Mouse (Mus musculus) liver, embryonic 11.5 days (tissue): Measurements from ENCODE around the gene Dcun1d4. TPM values are rescaled to one million over a fixed set of nuclear protein-coding genes. Genes with fewer than 3 reads are reported as not detected.

Source experiments
- ATAC-seq: fragments of 200-750 bp; cut with Nextera tagmentation; replicated peaks from 2 replicates; pipeline ENCODE4 v1.8.0; 2017; ENCODE audit warnings: moderate number of reproducible peaks, mild to moderate bottlenecking, moderate TSS enrichment, moderate library complexity; ENCODE audit not compliant: low FRiP score
- DNase-seq: peaks from one replicate; pipeline ENCODE4 v3.0.0-alpha.2; 2017; ENCODE audit warnings: low spot score
- H3K27ac ChIP-seq: fragments of 300-500 bp; sonication (generic); 2 replicates; pipeline ENCODE4 v1.5.1; 2014; ENCODE audit warnings: mild to moderate bottlenecking, low read depth, low read length, control low read depth
- H3K27me3 ChIP-seq: fragments of 300-500 bp; sonication (generic); replicated peaks from 2 replicates; pipeline ENCODE4 v1.6.1; 2014; ENCODE audit warnings: low read length, mixed read lengths; ENCODE audit not compliant: control insufficient read depth, insufficient read depth
- H3K36me3 ChIP-seq: fragments of 300-500 bp; sonication (generic); 2 replicates; pipeline ENCODE4 v1.6.1; 2014; ENCODE audit warnings: mild to moderate bottlenecking, low read length, moderate library complexity, mixed read lengths; ENCODE audit not compliant: control insufficient read depth, insufficient read depth
- H3K4me1 ChIP-seq: fragments of 300-500 bp; sonication (generic); replicated peaks from 2 replicates; pipeline ENCODE4 v1.6.1; 2014; ENCODE audit warnings: low read length, mixed read lengths; ENCODE audit not compliant: control insufficient read depth, insufficient read depth
- H3K4me2 ChIP-seq: fragments of 300-500 bp; sonication (generic); 2 replicates; pipeline ENCODE4 v1.6.1; 2014; ENCODE audit warnings: mild to moderate bottlenecking, control low read depth, moderate library complexity
- H3K4me3 ChIP-seq: fragments of 300-500 bp; sonication (generic); 2 replicates; pipeline ENCODE4 v1.5.1; 2014; ENCODE audit warnings: low read depth, low read length, control low read depth
- H3K9ac ChIP-seq: fragments of 300-500 bp; sonication (generic); 2 replicates; pipeline ENCODE4 v1.6.1; 2014; ENCODE audit warnings: low read depth, low read length, control low read depth
- H3K9me3 ChIP-seq: fragments of 300-500 bp; sonication (generic); 2 replicates; pipeline ENCODE4 v1.6.1; 2016; ENCODE audit warnings: low read length, inconsistent platforms, mixed read lengths; ENCODE audit not compliant: control insufficient read depth
- WGBS: fragments of 180-500 bp; shearing (Covaris S2); extraction: QIAGEN DNeasy Blood & Tissue Kit; methylation state at CpG from one replicate; pipeline ENCODE4 v1.1.7; 2014; 5-methylcytosine and 5-hydroxymethylcytosine counted together
- polyA plus RNA-seq: library from polyadenylated mRNA; unstranded; fragments of >200 nt; fragmentation: Nextera tagmentation; extraction: Ambion mirVana; gene quantifications from 2 replicates; pipeline ENCODE4 v1.2.1, GENCODE M21; 2014

The Dcun1d4 gene
- polyA plus RNA-seq: 14.8 and 15.4 TPM in 2 replicates

- WGBS: 72% methylated on average over 7 of the region's 7 CpGs
Observed at GRCm38 (mm10) chr5:73480700-73481099, at the start of gene Dcun1d4. Gene Dcun1d4 (plus strand): TSS chr5:73481000.

GRCm38 (mm10) chr5:73431581-73431980, 49.2 kb upstream of the Dcun1d4 start:
- Histone ChIP-seq H3K27me3 (no peaks in the 10 kb centered on the region), H3K4me1 (no peaks in the 10 kb centered on the region), H3K9ac (no peak overlapping the region), H3K36me3 (no peaks in the 10 kb centered on the region), H3K4me3 (no peak overlapping the region), H3K27ac (no peak overlapping the region), H3K9me3 (no peaks in the 10 kb centered on the region), H3K4me2 (no peak overlapping the region)
- DNase-seq: peak; percentile 54
- WGBS: 24% methylated on average over 14 of the region's 14 CpGs
- no peak for ATAC-seq

More at GRCm38 (mm10) chr5:73480700-73481099, at the start of gene Dcun1d4:
- no peak for DNase-seq
- no peak within 1 kb of the TSS for H3K4me2 ChIP-seq
- no peaks in the 10 kb centered on the region for H3K27me3 ChIP-seq
- no peak within 1 kb of the TSS for H3K27ac ChIP-seq
- no peaks in the 10 kb centered on the region for H3K36me3 ChIP-seq
- ATAC-seq: no peak
- no peak within 1 kb of the TSS for H3K9ac ChIP-seq
- no peaks in the 10 kb centered on the region for H3K4me1 ChIP-seq
- H3K4me3 ChIP-seq: no peak within 1 kb of the TSS
- no peaks in the 10 kb centered on the region for H3K9me3 ChIP-seq

GRCm38 (mm10) chr5:73432805-73433204, 48.0 kb upstream of the Dcun1d4 start:
- Histone ChIP-seq H3K27ac (no peak overlapping the region), H3K9me3 (no peaks in the 10 kb centered on the region), H3K27me3 (no peaks in the 10 kb centered on the region), H3K4me3 (no peak overlapping the region), H3K36me3 (no peaks in the 10 kb centered on the region), H3K9ac (no peak overlapping the region), H3K4me2 (no peak overlapping the region), H3K4me1 (no peaks in the 10 kb centered on the region)
- ATAC-seq (no peak), DNase-seq (no peak)
- WGBS: 62% methylated on average over 6 of the region's 6 CpGs

GRCm38 (mm10) chr5:73434764-73435163, 46.0 kb upstream of the Dcun1d4 start:
- Histone ChIP-seq H3K9me3 (no peaks in the 10 kb centered on the region), H3K27me3 (no peaks in the 10 kb centered on the region), H3K4me2 (no peak overlapping the region), H3K9ac (no peak overlapping the region), H3K27ac (no peak overlapping the region), H3K36me3 (no peaks in the 10 kb centered on the region), H3K4me3 (no peak overlapping the region), H3K4me1 (no peaks in the 10 kb centered on the region)
- ATAC-seq (no peak), DNase-seq (no peak)
- 68% methylated on average over 7 of the region's 7 CpGs for WGBS

DNA sequence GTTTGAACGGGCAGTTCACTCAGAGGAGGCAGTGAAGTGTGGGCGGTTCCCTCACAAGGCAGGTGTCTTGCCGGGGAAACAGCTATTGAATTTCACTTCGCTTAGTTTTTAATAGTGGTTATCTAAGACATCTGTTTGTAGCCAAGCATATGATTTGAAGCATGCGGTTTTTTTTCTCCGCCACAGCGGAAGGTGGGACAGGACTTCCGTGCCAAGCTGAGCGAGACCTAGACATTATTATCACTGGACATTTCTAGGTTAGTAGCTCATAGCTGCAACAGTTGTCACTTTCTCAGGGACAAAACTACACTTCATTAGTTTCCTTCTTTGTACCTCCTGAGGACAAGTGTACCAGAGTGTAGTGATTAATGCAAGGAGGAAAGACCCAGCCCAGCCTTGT, 38.6 kb upstream of the Dcun1d4 start:
- DNase-seq: no peak
- H3K36me3 ChIP-seq: no peaks in the 10 kb centered on the region
- no peaks in the 10 kb centered on the region for H3K9me3 ChIP-seq
- no peak overlapping the region for H3K4me2 ChIP-seq
- ATAC-seq: no peak
- 80% methylated on average over 9 of the region's 9 CpGs for WGBS
- H3K4me3 ChIP-seq: no peak overlapping the region
- no peaks in the 10 kb centered on the region for H3K27me3 ChIP-seq
- H3K4me1 ChIP-seq: no peaks in the 10 kb centered on the region
- no peak overlapping the region for H3K27ac ChIP-seq
- H3K9ac ChIP-seq: no peak overlapping the region

- Histone ChIP-seq H3K4me3 (no peak overlapping the region), H3K4me2 (no peak overlapping the region), H3K27ac (no peak overlapping the region), H3K36me3 (no peaks in the 10 kb centered on the region), H3K9me3 (no peaks in the 10 kb centered on the region), H3K4me1 (no peaks in the 10 kb centered on the region), H3K27me3 (no peaks in the 10 kb centered on the region), H3K9ac (no peak overlapping the region)
- ATAC-seq (no peak), DNase-seq (no peak)
- 65% methylated on average over 1 of the region's 1 CpGs for WGBS
Observed at GRCm38 (mm10) chr5:73450276-73450675, 30.5 kb upstream of the Dcun1d4 start.

GRCm38 (mm10) chr5:73454502-73455306, 26.1 kb upstream of the Dcun1d4 start:
- Histone ChIP-seq H3K4me1 (no peaks in the 10 kb centered on the region), H3K9ac (no peak overlapping the region), H3K27me3 (no peaks in the 10 kb centered on the region), H3K36me3 (no peaks in the 10 kb centered on the region), H3K9me3 (no peaks in the 10 kb centered on the region), H3K4me2 (no peak overlapping the region), H3K4me3 (no peak overlapping the region), H3K27ac (no peak overlapping the region)
- DNase-seq: no peak
- no peak for ATAC-seq
- WGBS: 60% methylated on average over 2 of the region's 2 CpGs

DNA sequence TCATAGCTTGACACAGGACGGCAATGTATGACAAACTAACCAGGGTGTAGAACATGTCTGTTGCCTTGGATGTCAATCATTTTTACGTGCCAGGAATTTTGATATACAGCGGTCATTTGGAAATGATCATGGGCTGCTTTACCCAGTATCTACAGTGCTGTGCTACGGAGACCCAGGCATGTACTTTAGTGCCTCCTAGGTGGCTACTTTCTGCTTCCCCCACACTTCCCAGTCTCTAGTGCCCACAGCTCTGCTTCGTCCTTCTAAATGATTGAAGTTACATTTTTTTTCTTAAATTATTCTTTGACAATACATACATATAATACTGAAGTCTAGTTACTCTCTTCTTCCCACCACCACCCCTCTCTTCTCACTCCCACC, 25.5 kb upstream of the Dcun1d4 start:
- no peak for DNase-seq
- no peak overlapping the region for H3K4me3 ChIP-seq
- no peaks in the 10 kb centered on the region for H3K4me1 ChIP-seq
- H3K36me3 ChIP-seq: no peaks in the 10 kb centered on the region
- 82% methylated on average over 5 of the region's 5 CpGs for WGBS
- H3K4me2 ChIP-seq: no peak overlapping the region
- no peak overlapping the region for H3K9ac ChIP-seq
- no peaks in the 10 kb centered on the region for H3K9me3 ChIP-seq
- no peaks in the 10 kb centered on the region for H3K27me3 ChIP-seq
- ATAC-seq: no peak
- no peak overlapping the region for H3K27ac ChIP-seq
